Mouse (Mus musculus) E14TG2a.4 (cell line): ENCODE measurements at regions not wholly inside any gene's neighbourhood (a gene's known extent, or its start where the extent isn't known, plus 50 kb on each side); places are given as distances from the start of the nearest gene placed in this dataset.

Experiments
- CTCF ChIP-seq: conservative IDR thresholded peaks from 2 replicates; pipeline ENCODE4 v1.5.1; 2014; ENCODE audit warnings: low read length
- NANOG ChIP-seq: IDR thresholded peaks from 2 replicates; pipeline ENCODE4 v1.6.1; 2014; ENCODE audit warnings: borderline replicate concordance, low read length, mixed read lengths

DNA sequence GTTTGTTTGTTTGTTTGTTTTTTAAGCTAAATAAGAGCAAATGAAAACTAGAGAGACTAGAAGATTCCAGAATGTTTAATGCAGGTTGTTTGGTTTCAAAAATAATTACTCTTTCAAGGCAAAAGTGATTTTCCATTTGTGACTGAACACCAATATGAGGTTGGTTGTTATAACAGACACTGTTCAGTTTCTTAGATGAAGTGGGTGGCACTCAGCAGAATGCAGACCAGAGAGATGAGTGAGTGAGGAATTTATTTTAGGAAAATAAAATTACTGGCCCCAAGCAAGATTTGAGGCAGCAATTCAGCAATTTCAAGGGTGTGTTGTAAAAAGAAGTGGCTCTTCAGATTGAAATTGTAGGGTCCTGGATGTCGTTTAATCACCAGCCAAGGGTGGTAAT is 171.4 kb upstream of the B430305J03Rik start:
- TF ChIP-seq CTCF (no peak), NANOG (no peak)
